22 mouse cellular contexts compared by ENCODE assay signal in genomic region chr15:28398472-28398871, GRCm38 (mm10).
DNase-seq lines count a peak whose midpoint lies in the region; ATAC-seq and TF ChIP-seq lines count a peak whose summit lies in the region.
"Had no signal": no experiment of that assay in that cellular context is flagged by ENCODE, and none has a peak within 500 bp of the region (broad histone marks: within the 10 kb centered on the region; RNA-seq: fewer than 3 reads in every experiment).

No protein-coding gene starts in this region.

- no peaks in the 10 kb centered on the region for H3K27me3 ChIP-seq in forebrain, embryonic 15.5 days
- no peaks in the 10 kb centered on the region for H3K27me3 ChIP-seq in forebrain, embryonic 14.5 days (replicated peaks; ENCODE audit: control insufficient read depth, insufficient read depth, low read length)
- H3K27me3 ChIP-seq in hindbrain, postnatal 0 days (ENCODE audit: insufficient read depth, low read length), result no peaks in the 10 kb centered on the region
- H3K27me3 ChIP-seq in hindbrain, embryonic 10.5 days (ENCODE audit: insufficient read depth, poor library complexity, severe bottlenecking), result no peaks in the 10 kb centered on the region
- H3K27me3 ChIP-seq in neural tube, embryonic 15.5 days (replicated peaks), result no peaks in the 10 kb centered on the region
- H3K27me3 ChIP-seq: CH12.LX; embryonic facial prominence, embryonic 12.5 days; heart, embryonic 15.5 days; hindbrain, embryonic 13.5 days; intestine, embryonic 15.5 days had no signal

- H3K36me3 ChIP-seq in forebrain, embryonic 15.5 days, result no peaks in the 10 kb centered on the region
- H3K36me3 ChIP-seq in forebrain, embryonic 14.5 days (ENCODE audit: control insufficient read depth, insufficient read depth, low read length), result no peaks in the 10 kb centered on the region
- H3K36me3 ChIP-seq in hindbrain, postnatal 0 days (ENCODE audit: insufficient read depth, low read length), result no peaks in the 10 kb centered on the region
- H3K36me3 ChIP-seq in hindbrain, embryonic 10.5 days, result no peaks in the 10 kb centered on the region
- H3K36me3 ChIP-seq in neural tube, embryonic 15.5 days, result no peaks in the 10 kb centered on the region
- H3K36me3 ChIP-seq: embryonic facial prominence, embryonic 12.5 days; heart, embryonic 15.5 days; hindbrain, embryonic 13.5 days; intestine, embryonic 15.5 days had no signal

- no peak overlapping the region for H3K4me2 ChIP-seq in forebrain, embryonic 15.5 days (replicated peaks)
- no peak overlapping the region for H3K4me2 ChIP-seq in forebrain, embryonic 14.5 days (ENCODE audit: low read length)
- H3K4me2 ChIP-seq in hindbrain, postnatal 0 days (ENCODE audit: low read depth, low read length), result no peak overlapping the region
- H3K4me2 ChIP-seq in neural tube, embryonic 15.5 days, result no peak overlapping the region
- H3K4me2 ChIP-seq: embryonic facial prominence, embryonic 12.5 days; heart, embryonic 11.5 days; heart, embryonic 15.5 days; hindbrain, embryonic 13.5 days; intestine, embryonic 15.5 days had no signal

- TF ChIP-seq CTCF in hindbrain, postnatal 0 days (IDR thresholded peaks at IDR 0.05; ENCODE audit: low read depth), result no peak

- 67% methylated on average over 1 of the region's 1 CpGs for WGBS in forebrain, embryonic 15.5 days
- WGBS in forebrain, embryonic 14.5 days, result 38% methylated on average over 1 of the region's 1 CpGs
- 53% methylated on average over 1 of the region's 1 CpGs for WGBS in hindbrain, postnatal 0 days
- 65% methylated on average over 1 of the region's 1 CpGs for WGBS in hindbrain, embryonic 10.5 days
- WGBS in neural tube, embryonic 15.5 days, result 80% methylated on average over 1 of the region's 1 CpGs

- H3K4me3 ChIP-seq in forebrain, embryonic 15.5 days, result no peak overlapping the region
- no peak overlapping the region for H3K4me3 ChIP-seq in forebrain, embryonic 14.5 days (ENCODE audit: low read depth, low read length)
- no peak overlapping the region for H3K4me3 ChIP-seq in hindbrain, postnatal 0 days (ENCODE audit: low read length)
- no peak overlapping the region for H3K4me3 ChIP-seq in hindbrain, embryonic 10.5 days
- no peak overlapping the region for H3K4me3 ChIP-seq in neural tube, embryonic 15.5 days (replicated peaks)
- H3K4me3 ChIP-seq: embryonic facial prominence, embryonic 12.5 days; heart, adult 2 months; heart, embryonic 15.5 days; hindbrain, embryonic 13.5 days; intestine, embryonic 15.5 days had no signal

- DNase-seq in forebrain, embryonic 14.5 days (ENCODE audit: low spot score), result no peak
- no peak for DNase-seq in hindbrain, postnatal 0 days (ENCODE audit: low spot score)
- no peak for DNase-seq in hindbrain, embryonic 10.5 days (ENCODE audit: low spot score)
- DNase-seq in R1 (ENCODE audit: low read depth, low spot score), result peak; percentile 38
- DNase-seq: adrenal gland, postnatal 10 days; cerebellum, adult 11 months; cerebellum, adult 8-10 months; cerebellum, postnatal 14 days; embryo, embryonic 11 days; gastrocnemius, postnatal 10 days; heart, adult 2 months; heart, postnatal 14 days; kidney, adult 18-20 months had no signal

- H3K4me1 ChIP-seq in forebrain, embryonic 15.5 days, result peaks cover 10% of the 10 kb centered on the region; the same call in 1 of the 2 replicates
- no peaks in the 10 kb centered on the region for H3K4me1 ChIP-seq in forebrain, embryonic 14.5 days (ENCODE audit: control insufficient read depth, insufficient read depth, low read length)
- no peaks in the 10 kb centered on the region for H3K4me1 ChIP-seq in hindbrain, postnatal 0 days (ENCODE audit: insufficient read depth, low read length)
- peaks cover 11% of the 10 kb centered on the region; the same call in 1 of the 2 replicates for H3K4me1 ChIP-seq in hindbrain, embryonic 10.5 days (replicated peaks)
- no peaks in the 10 kb centered on the region for H3K4me1 ChIP-seq in neural tube, embryonic 15.5 days
- H3K4me1 ChIP-seq: embryonic facial prominence, embryonic 12.5 days; heart, embryonic 15.5 days; intestine, embryonic 15.5 days had no signal

- no peak overlapping the region for H3K9ac ChIP-seq in forebrain, embryonic 15.5 days (replicated peaks)
- no peak overlapping the region for H3K9ac ChIP-seq in forebrain, embryonic 14.5 days (ENCODE audit: low read length)
- H3K9ac ChIP-seq in hindbrain, postnatal 0 days (replicated peaks; ENCODE audit: low read length), result no peak overlapping the region
- H3K9ac ChIP-seq in neural tube, embryonic 15.5 days (replicated peaks), result no peak overlapping the region
- H3K9ac ChIP-seq: embryonic facial prominence, embryonic 12.5 days; heart, embryonic 15.5 days; hindbrain, embryonic 13.5 days; intestine, embryonic 15.5 days had no signal

- H3K9me3 ChIP-seq in forebrain, embryonic 15.5 days, result no peaks in the 10 kb centered on the region
- H3K9me3 ChIP-seq in forebrain, embryonic 14.5 days (replicated peaks; ENCODE audit: control insufficient read depth, low read length), result no peaks in the 10 kb centered on the region
- no peaks in the 10 kb centered on the region for H3K9me3 ChIP-seq in hindbrain, postnatal 0 days (ENCODE audit: low read length)
- no peaks in the 10 kb centered on the region for H3K9me3 ChIP-seq in hindbrain, embryonic 10.5 days
- no peaks in the 10 kb centered on the region for H3K9me3 ChIP-seq in neural tube, embryonic 15.5 days (replicated peaks)
- H3K9me3 ChIP-seq: embryonic facial prominence, embryonic 12.5 days; heart, embryonic 15.5 days; hindbrain, embryonic 13.5 days; intestine, embryonic 15.5 days had no signal

- no peak overlapping the region for H3K27ac ChIP-seq in forebrain, embryonic 15.5 days (replicated peaks)
- no peak overlapping the region for H3K27ac ChIP-seq in forebrain, embryonic 14.5 days (ENCODE audit: low read depth, low read length)
- no peak overlapping the region for H3K27ac ChIP-seq in hindbrain, postnatal 0 days
- H3K27ac ChIP-seq in hindbrain, embryonic 10.5 days, result no peak overlapping the region
- H3K27ac ChIP-seq in neural tube, embryonic 15.5 days (replicated peaks), result no peak overlapping the region
- H3K27ac ChIP-seq: embryonic facial prominence, embryonic 12.5 days; heart, adult 2 months; heart, embryonic 15.5 days; hindbrain, embryonic 13.5 days; intestine, embryonic 15.5 days had no signal

- peak; percentile 38; the same call in 1 of the 2 replicates for ATAC-seq in forebrain, embryonic 15.5 days (replicated peaks)
- ATAC-seq in forebrain, embryonic 14.5 days, result no peak
- 0 out of 2 replicates have a peak, but pooled peaks have one; percentile 38 for ATAC-seq in hindbrain, postnatal 0 days
- ATAC-seq in neural tube, embryonic 15.5 days (ENCODE audit: low FRiP score), result peak; percentile 28; the same call in 1 of the 2 replicates
- ATAC-seq: intestine, embryonic 15.5 days; Patski had no signal
